14 mouse cellular contexts compared by ENCODE assay signal in genomic region chr15:81306501-81306900, GRCm38 (mm10).
"Had no signal": no experiment of that assay in that cellular context is flagged by ENCODE, and none has a peak within 500 bp of the region (broad histone marks: within the 10 kb centered on the region; RNA-seq: fewer than 3 reads in every experiment).

No protein-coding gene starts in this region.

- H3K27ac ChIP-seq: macrophage; midbrain, embryonic 13.5 days; midbrain, embryonic 15.5 days; neural tube, embryonic 12.5 days had no signal

- H3K27me3 ChIP-seq: midbrain, embryonic 13.5 days; midbrain, embryonic 15.5 days; neural tube, embryonic 12.5 days had no signal

- H3K4me1 ChIP-seq: midbrain, embryonic 13.5 days; midbrain, embryonic 15.5 days; neural tube, embryonic 12.5 days had no signal

- H3K9me3 ChIP-seq: midbrain, embryonic 13.5 days; midbrain, embryonic 15.5 days; neural tube, embryonic 12.5 days had no signal

- H3K4me3 ChIP-seq: megakaryocyte, embryonic 14.5 days; midbrain, embryonic 13.5 days; midbrain, embryonic 15.5 days; neural tube, embryonic 12.5 days had no signal

- ATAC-seq: midbrain, embryonic 13.5 days; midbrain, embryonic 15.5 days had no signal

- DNase-seq: lung, adult 18-20 months; lung, embryonic 14.5 days; lung, postnatal 14 days; lung, postnatal 36 days; right cerebral cortex, postnatal 14 days; thymus, adult 18-20 months; thymus, postnatal 14 days; thymus, postnatal 36 days had no signal

- H3K36me3 ChIP-seq: midbrain, embryonic 13.5 days; midbrain, embryonic 15.5 days; neural tube, embryonic 12.5 days had no signal

- H3K4me2 ChIP-seq: lung, embryonic 14.5 days; midbrain, embryonic 11.5 days; midbrain, embryonic 13.5 days; midbrain, embryonic 15.5 days; neural tube, embryonic 12.5 days had no signal

- H3K9ac ChIP-seq: lung, embryonic 14.5 days; midbrain, embryonic 13.5 days; midbrain, embryonic 15.5 days; neural tube, embryonic 12.5 days had no signal
